In the genomic region with DNA sequence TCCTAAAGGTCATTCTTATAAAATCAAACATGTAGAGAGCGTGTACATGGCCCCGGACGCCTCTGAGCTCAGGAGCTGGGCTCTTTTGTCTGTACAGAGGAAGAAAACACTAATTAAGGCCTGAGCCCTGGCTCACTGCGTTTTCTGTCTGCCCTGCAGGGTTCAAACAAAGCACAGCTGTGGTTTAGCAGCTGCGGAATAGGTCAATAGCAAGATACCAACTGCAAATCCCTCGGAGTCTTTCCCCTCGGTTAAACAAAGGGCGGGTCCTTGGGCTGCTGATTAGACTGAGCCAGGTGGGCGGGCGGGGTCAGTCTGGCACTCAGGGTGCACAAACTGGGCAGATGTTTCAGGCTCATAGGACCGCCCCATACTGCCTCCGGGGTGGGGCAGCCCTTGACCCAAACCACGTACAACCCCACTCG, we compare ENCODE assay signal across 9 mouse cellular contexts. TPM values are rescaled to one million over a fixed set of nuclear protein-coding genes. Genes with fewer than 3 reads are reported as not detected.
DNase-seq lines count a peak whose midpoint lies in the region; ATAC-seq and TF ChIP-seq lines count a peak whose summit lies in the region.
"Had no signal": no experiment of that assay in that cellular context is flagged by ENCODE, and none has a peak within 500 bp of the region (broad histone marks: within the 10 kb centered on the region; RNA-seq: fewer than 3 reads in every experiment).

No protein-coding gene starts in this region.

- H3K27me3 ChIP-seq in midbrain, embryonic 10.5 days (ENCODE audit: low read depth, poor library complexity, severe bottlenecking): no peaks in the 10 kb centered on the region
- H3K27me3 ChIP-seq in midbrain, postnatal 0 days (ENCODE audit: insufficient read depth, low read length): no peaks in the 10 kb centered on the region
- H3K27me3 ChIP-seq in forebrain, embryonic 14.5 days (replicated peaks; ENCODE audit: control insufficient read depth, insufficient read depth, low read length): no peaks in the 10 kb centered on the region
- H3K27me3 ChIP-seq in liver, embryonic 15.5 days: no peaks in the 10 kb centered on the region
- no peaks in the 10 kb centered on the region for H3K27me3 ChIP-seq in heart, embryonic 12.5 days (replicated peaks)
- H3K27me3 ChIP-seq: heart, embryonic 13.5 days had no signal

- no peak overlapping the region; the same call in 1 of the 2 replicates for H3K4me3 ChIP-seq in midbrain, embryonic 10.5 days
- no peak overlapping the region for H3K4me3 ChIP-seq in midbrain, postnatal 0 days (ENCODE audit: low read depth, low read length)
- no peak overlapping the region for H3K4me3 ChIP-seq in forebrain, embryonic 14.5 days (ENCODE audit: low read depth, low read length)
- H3K4me3 ChIP-seq in liver, embryonic 15.5 days (replicated peaks): no peak overlapping the region
- no peak overlapping the region for H3K4me3 ChIP-seq in heart, embryonic 12.5 days
- H3K4me3 ChIP-seq: heart, embryonic 13.5 days had no signal

- H3K27ac ChIP-seq in midbrain, embryonic 10.5 days (replicated peaks): peak overlapping the region; percentile 78
- no peak overlapping the region for H3K27ac ChIP-seq in midbrain, postnatal 0 days (ENCODE audit: low read depth, low read length)
- no peak overlapping the region for H3K27ac ChIP-seq in forebrain, embryonic 14.5 days (ENCODE audit: low read depth, low read length)
- no peak overlapping the region for H3K27ac ChIP-seq in liver, embryonic 15.5 days (replicated peaks)
- no peak overlapping the region for H3K27ac ChIP-seq in heart, embryonic 12.5 days (ENCODE audit: poor library complexity, severe bottlenecking)
- H3K27ac ChIP-seq: heart, embryonic 13.5 days had no signal

- no peak for TF ChIP-seq CTCF in midbrain, postnatal 0 days (IDR thresholded peaks at IDR 0.05)

- ATAC-seq in midbrain, postnatal 0 days (ENCODE audit: low FRiP score): no peak
- ATAC-seq in forebrain, embryonic 14.5 days: peak; percentile 74; the same call in 1 of the 2 replicates
- peak; percentile 52; the same call in 1 of the 2 replicates for ATAC-seq in liver, embryonic 15.5 days (ENCODE audit: insufficient read depth)
- no peak for ATAC-seq in heart, embryonic 12.5 days (ENCODE audit: insufficient number of reproducible peaks, low FRiP score)

- 30% methylated on average over 14 of the region's 14 CpGs for WGBS in midbrain, embryonic 10.5 days
- WGBS in midbrain, postnatal 0 days: 34% methylated on average over 14 of the region's 14 CpGs
- 6% methylated on average over 14 of the region's 14 CpGs for WGBS in forebrain, embryonic 14.5 days
- 31% methylated on average over 14 of the region's 14 CpGs for WGBS in liver, embryonic 15.5 days (ENCODE audit: insufficient replicate concordance)
- 56% methylated on average over 14 of the region's 14 CpGs for WGBS in heart, embryonic 12.5 days

- DNase-seq in midbrain, embryonic 10.5 days (ENCODE audit: low spot score): peak; percentile 51
- no peak for DNase-seq in midbrain, postnatal 0 days (ENCODE audit: low spot score)
- DNase-seq in forebrain, embryonic 14.5 days (ENCODE audit: low spot score): peak; percentile 36
- DNase-seq in spleen, postnatal 14 days (ENCODE audit: low spot score in 2 of 2): peak; percentile 9 to 30
- DNase-seq in right cerebral cortex, adult 2 months (ENCODE audit: low spot score in 2 of 2): no peak
- no peak for DNase-seq in right cerebral cortex, postnatal 25 days

- no peaks in the 10 kb centered on the region for H3K36me3 ChIP-seq in midbrain, embryonic 10.5 days
- no peaks in the 10 kb centered on the region for H3K36me3 ChIP-seq in midbrain, postnatal 0 days (ENCODE audit: insufficient read depth, low read length)
- no peaks in the 10 kb centered on the region for H3K36me3 ChIP-seq in forebrain, embryonic 14.5 days (ENCODE audit: control insufficient read depth, insufficient read depth, low read length)
- no peaks in the 10 kb centered on the region for H3K36me3 ChIP-seq in liver, embryonic 15.5 days (replicated peaks)
- no peaks in the 10 kb centered on the region for H3K36me3 ChIP-seq in heart, embryonic 12.5 days
- H3K36me3 ChIP-seq: heart, embryonic 13.5 days had no signal

- peaks cover 13% of the 10 kb centered on the region for H3K4me1 ChIP-seq in midbrain, embryonic 10.5 days
- no peaks in the 10 kb centered on the region for H3K4me1 ChIP-seq in midbrain, postnatal 0 days (ENCODE audit: insufficient read depth, low read length)
- peaks cover 8% of the 10 kb centered on the region; the same call in 1 of the 2 replicates for H3K4me1 ChIP-seq in forebrain, embryonic 14.5 days (ENCODE audit: control insufficient read depth, insufficient read depth, low read length)
- no peaks in the 10 kb centered on the region for H3K4me1 ChIP-seq in liver, embryonic 15.5 days (replicated peaks)
- H3K4me1 ChIP-seq in heart, embryonic 12.5 days (replicated peaks): no peaks in the 10 kb centered on the region

- no peak overlapping the region for H3K9ac ChIP-seq in midbrain, postnatal 0 days (replicated peaks; ENCODE audit: low read length, poor library complexity, severe bottlenecking)
- peak overlapping the region; percentile 29; the same call in 1 of the 2 replicates for H3K9ac ChIP-seq in forebrain, embryonic 14.5 days (ENCODE audit: low read length)
- no peak overlapping the region for H3K9ac ChIP-seq in liver, embryonic 15.5 days
- no peak overlapping the region for H3K9ac ChIP-seq in heart, embryonic 12.5 days
- H3K9ac ChIP-seq: heart, embryonic 13.5 days had no signal

- no peak overlapping the region for H3K4me2 ChIP-seq in midbrain, postnatal 0 days (ENCODE audit: low read depth, low read length, poor library complexity, severe bottlenecking)
- H3K4me2 ChIP-seq in forebrain, embryonic 14.5 days (ENCODE audit: low read length): no peak overlapping the region
- peak overlapping the region; percentile 13; the same call in 1 of the 2 replicates for H3K4me2 ChIP-seq in liver, embryonic 15.5 days
- H3K4me2 ChIP-seq in heart, embryonic 12.5 days: no peak overlapping the region
- H3K4me2 ChIP-seq: heart, embryonic 13.5 days had no signal

- H3K9me3 ChIP-seq in midbrain, embryonic 10.5 days (replicated peaks): no peaks in the 10 kb centered on the region
- H3K9me3 ChIP-seq in midbrain, postnatal 0 days (ENCODE audit: low read length): no peaks in the 10 kb centered on the region
- H3K9me3 ChIP-seq in forebrain, embryonic 14.5 days (replicated peaks; ENCODE audit: control insufficient read depth, low read length): no peaks in the 10 kb centered on the region
- no peaks in the 10 kb centered on the region for H3K9me3 ChIP-seq in liver, embryonic 15.5 days (replicated peaks)
- no peaks in the 10 kb centered on the region for H3K9me3 ChIP-seq in heart, embryonic 12.5 days (replicated peaks)
- H3K9me3 ChIP-seq: heart, embryonic 13.5 days had no signal

RNA-seq across cellular contexts. Expression of a gene that starts 28.7 kb away (rescaled TPM):
- polyA plus RNA-seq in midbrain, embryonic 10.5 days (2016; fragmentation: Nextera tagmentation; extraction: Ambion mirVana): 28.9 and 31.0 TPM in 2 replicates
- 19.9 and 29.2 TPM in 2 replicates for total RNA-seq in midbrain, postnatal 0 days (2014; rRNA removed)
- polyA plus RNA-seq in midbrain, postnatal 0 days (2015; fragmentation: Nextera tagmentation; extraction: Ambion mirVana): 16.9 and 18.8 TPM in 2 replicates
- polyA plus RNA-seq in forebrain, embryonic 14.5 days (2014; fragmentation: Nextera tagmentation; extraction: Ambion mirVana): 22.4 and 26.7 TPM in 2 replicates
- polyA plus RNA-seq in liver, embryonic 15.5 days (2015; fragmentation: Nextera tagmentation; extraction: Ambion mirVana): 8.5 and 10.5 TPM in 2 replicates
- 31.4 and 31.9 TPM in 2 replicates for polyA plus RNA-seq in heart, embryonic 12.5 days (2016; fragmentation: Nextera tagmentation; extraction: Ambion mirVana)

RNA-seq across cellular contexts. Expression of a gene that starts 51.7 kb away (rescaled TPM):
- polyA plus RNA-seq in midbrain, embryonic 10.5 days (2016; fragmentation: Nextera tagmentation; extraction: Ambion mirVana): not detected in 2 replicates
- not detected in 2 replicates for total RNA-seq in midbrain, postnatal 0 days (2014; rRNA removed)
- not detected in 2 replicates for polyA plus RNA-seq in midbrain, postnatal 0 days (2015; fragmentation: Nextera tagmentation; extraction: Ambion mirVana)
- not detected in 2 replicates for polyA plus RNA-seq in forebrain, embryonic 14.5 days (2014; fragmentation: Nextera tagmentation; extraction: Ambion mirVana)
- not detected in 2 replicates for polyA plus RNA-seq in liver, embryonic 15.5 days (2015; fragmentation: Nextera tagmentation; extraction: Ambion mirVana)
- polyA plus RNA-seq in heart, embryonic 12.5 days (2016; fragmentation: Nextera tagmentation; extraction: Ambion mirVana): not detected in 2 replicates
- polyA plus RNA-seq: heart, embryonic 13.5 days had no signal

Comparison
In these comparisons a context has a peak if more than half of its experiments do, and no peak if none do; other contexts are left out.
1. DNase-seq: peak in midbrain, embryonic 10.5 days (single experiment), forebrain, embryonic 14.5 days (single experiment) and spleen, postnatal 14 days (2 of 2); none in midbrain, postnatal 0 days (single experiment), right cerebral cortex, adult 2 months (0 of 2) and right cerebral cortex, postnatal 25 days (single experiment).
2. ATAC-seq: peak in forebrain, embryonic 14.5 days (single experiment) and liver, embryonic 15.5 days (single experiment); none in midbrain, postnatal 0 days (single experiment) and heart, embryonic 12.5 days (single experiment).